Mouse (Mus musculus): Measurements from ENCODE around the gene Gas2l1.

GRCm38 (mm10) chr11:5059230-5059629, 5.9 kb downstream of the Gas2l1 start:
- TF ChIP-seq CTCF (IDR thresholded peaks at IDR 0.05; ENCODE audit: borderline replicate concordance, insufficient read depth, low read depth, low read length) (no peak), POLR2A (IDR thresholded peaks at IDR 0.05; ENCODE audit: borderline replicate concordance, insufficient read depth, low read length) (no peak)
